Mouse (Mus musculus): ENCODE measurements around the gene Lrrk1.
A peak's percentile ranks its signal among the peaks of the same experiment; 100 is the strongest.

The Lrrk1 gene

DNA sequence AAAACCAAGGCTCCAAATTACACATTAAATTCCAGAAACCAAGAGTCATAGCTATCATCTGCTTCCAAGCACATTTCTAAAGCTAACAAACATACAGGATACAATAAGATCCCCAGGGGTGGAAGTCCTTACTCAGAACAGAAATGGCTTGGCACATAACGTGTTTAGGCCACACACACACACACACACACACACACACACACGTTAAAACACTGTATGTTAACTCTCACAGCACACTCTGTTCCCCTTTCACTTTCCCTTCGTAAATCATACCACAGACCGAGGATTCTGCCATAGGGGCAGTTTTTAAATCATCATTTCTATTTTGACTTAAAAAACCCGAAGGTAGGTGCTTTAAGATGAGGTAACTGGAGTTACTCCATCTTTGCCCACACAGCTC, 3.9 kb downstream of the Lrrk1 start:
- no peak for DNase-seq (ENCODE audit: low spot score)

- no peak for DNase-seq (ENCODE audit: low spot score)
These were observed 11.6 kb downstream of the Lrrk1 start for GRCm38 (mm10) chr7:66376560-66376959.

DNA sequence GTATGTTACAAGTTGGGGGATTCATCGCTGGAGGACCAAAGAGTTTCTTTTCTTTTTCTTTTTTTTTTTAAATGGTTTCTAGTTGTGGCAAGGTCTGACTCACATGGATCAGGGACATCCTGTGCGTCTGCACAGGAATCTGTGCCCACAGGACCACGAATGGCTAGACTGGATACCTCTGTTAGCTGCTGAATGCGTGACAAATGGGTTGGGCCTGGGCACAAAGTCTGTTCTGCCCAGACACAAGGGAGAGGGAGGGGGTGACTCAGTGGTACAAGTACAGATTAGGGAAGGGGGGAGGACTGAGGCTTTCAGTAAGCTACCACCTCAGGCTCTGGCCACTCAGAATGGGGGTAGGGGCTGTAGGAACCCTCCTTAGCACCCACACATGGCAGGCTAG, 12.4 kb downstream of the Lrrk1 start:
- no peak for DNase-seq (ENCODE audit: low spot score)

GRCm38 (mm10) chr7:66373391-66373790, 14.8 kb downstream of the Lrrk1 start:
- no peak for DNase-seq (ENCODE audit: low spot score)

DNA sequence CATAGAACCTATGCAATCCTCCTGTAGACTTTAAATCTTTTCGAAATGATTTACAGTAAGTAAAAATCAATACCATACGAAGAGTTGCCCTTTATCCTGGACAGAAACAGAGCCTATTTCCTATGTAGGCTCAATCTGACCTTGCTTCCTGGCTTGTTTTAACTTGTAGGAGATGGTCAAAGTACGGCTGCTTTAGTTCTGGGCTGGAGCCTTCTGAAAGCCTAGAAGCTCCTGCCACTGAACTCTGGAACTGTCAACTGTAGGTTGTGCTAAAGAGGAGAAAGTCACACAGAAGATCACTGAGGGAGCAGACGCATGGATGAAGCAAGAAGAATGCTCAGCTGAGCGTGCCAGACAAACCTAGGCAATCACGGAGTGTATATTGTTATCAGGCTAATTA, 17.2 kb downstream of the Lrrk1 start:
- DNase-seq (ENCODE audit: low spot score): no peak

GRCm38 (mm10) chr7:66369934-66370445, 18.2 kb downstream of the Lrrk1 start:
- no peak for DNase-seq (ENCODE audit: low spot score)

GRCm38 (mm10) chr7:66369071-66369933, 18.8 kb downstream of the Lrrk1 start:
- no peak for DNase-seq (ENCODE audit: low spot score)

- peak; percentile 56 for DNase-seq (ENCODE audit: low spot score)
These were observed 22.2 kb downstream of the Lrrk1 start, which contains the start of gene Gm10974 for GRCm38 (mm10) chr7:66365904-66366303. TSS of gene Gm10974 (plus strand) at chr7:66365905.

DNA sequence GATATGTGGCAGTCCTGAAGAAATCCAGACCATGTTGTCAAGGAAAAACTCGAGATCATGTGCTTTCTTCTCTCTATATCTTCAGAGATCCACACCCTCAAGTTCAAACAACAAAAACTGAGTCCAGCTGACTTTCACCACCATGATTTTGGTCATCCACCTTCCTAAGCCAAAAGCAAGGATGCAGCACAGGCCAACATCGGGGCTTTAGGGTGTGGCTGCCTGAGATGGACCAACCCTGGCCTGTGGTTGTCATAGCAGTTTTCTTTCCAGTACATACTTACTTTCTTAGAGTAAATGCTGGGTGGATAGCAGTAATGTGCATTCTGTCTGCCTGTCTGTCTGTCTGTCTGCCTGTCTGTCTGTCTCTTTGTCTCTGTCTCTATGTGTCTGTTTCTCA, 22.7 kb downstream of the Lrrk1 start:
- DNase-seq (ENCODE audit: low spot score): no peak

DNA sequence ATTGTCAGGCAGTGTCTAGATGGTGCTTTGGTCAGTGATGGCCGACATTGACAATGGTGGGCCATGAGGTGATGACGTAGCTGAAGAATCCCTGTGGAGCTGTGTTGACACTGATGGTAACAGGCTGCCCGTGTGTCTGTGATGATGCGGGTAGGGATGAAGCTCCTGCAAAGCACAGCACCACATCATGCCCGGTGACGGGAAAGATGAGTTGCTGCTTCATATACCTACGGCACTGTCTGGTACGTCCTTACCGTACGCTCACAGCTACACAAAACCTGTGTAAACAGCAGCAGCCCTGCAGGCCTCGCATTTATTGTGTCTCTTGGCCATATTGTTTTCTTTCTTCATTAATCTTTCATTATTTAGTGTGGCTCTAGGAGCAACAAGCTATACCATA, 23.7 kb downstream of the Lrrk1 start:
- DNase-seq (ENCODE audit: low spot score): no peak

DNA sequence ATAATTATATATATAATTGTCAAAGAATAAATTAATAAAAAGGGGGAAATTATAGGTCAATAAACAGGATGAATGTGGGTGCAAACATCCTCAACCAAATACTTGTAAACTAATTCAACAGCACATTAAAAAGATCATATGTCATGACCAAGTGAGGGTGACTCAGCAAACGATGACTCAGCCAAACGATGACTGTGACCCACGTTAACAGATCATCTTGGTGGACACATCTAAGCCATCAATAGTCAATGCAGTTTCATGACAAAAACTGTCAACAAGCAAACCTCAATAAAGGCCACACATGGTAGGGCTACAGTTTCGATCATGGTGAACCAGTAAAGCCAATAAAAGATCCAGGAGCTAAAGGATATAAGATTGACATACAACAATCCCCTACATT, 29.1 kb downstream of the Lrrk1 start:
- no peak for DNase-seq (ENCODE audit: low spot score)

GRCm38 (mm10) chr7:66358461-66358860, 29.7 kb downstream of the Lrrk1 start:
- no peak for DNase-seq (ENCODE audit: low spot score)

GRCm38 (mm10) chr7:66355791-66356522, 32.2 kb downstream of the Lrrk1 start:
- no peak for DNase-seq (ENCODE audit: low spot score)

- no peak for DNase-seq (ENCODE audit: low spot score)
These were observed 33.2 kb downstream of the Lrrk1 start for GRCm38 (mm10) chr7:66354911-66355310.

DNA sequence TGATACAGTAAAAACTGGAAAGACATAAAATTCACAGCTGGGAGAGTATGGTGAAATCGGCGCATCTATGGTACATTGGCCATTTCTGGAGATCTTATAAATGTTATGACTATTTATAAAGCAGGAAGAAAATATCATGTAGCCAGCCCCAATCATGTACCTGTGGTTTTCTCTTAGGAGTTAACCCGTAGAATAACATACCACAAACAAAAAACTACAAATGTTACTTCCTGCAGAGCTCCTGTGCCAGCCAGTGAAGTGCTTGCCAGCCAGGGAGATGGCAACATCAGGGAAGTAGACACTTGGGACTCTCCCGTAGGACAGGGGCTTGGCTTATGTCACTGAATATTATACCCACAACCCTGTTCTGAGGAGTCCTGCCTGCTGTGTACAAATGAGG, 37.1 kb downstream of the Lrrk1 start:
- DNase-seq (ENCODE audit: low spot score): no peak

DNA sequence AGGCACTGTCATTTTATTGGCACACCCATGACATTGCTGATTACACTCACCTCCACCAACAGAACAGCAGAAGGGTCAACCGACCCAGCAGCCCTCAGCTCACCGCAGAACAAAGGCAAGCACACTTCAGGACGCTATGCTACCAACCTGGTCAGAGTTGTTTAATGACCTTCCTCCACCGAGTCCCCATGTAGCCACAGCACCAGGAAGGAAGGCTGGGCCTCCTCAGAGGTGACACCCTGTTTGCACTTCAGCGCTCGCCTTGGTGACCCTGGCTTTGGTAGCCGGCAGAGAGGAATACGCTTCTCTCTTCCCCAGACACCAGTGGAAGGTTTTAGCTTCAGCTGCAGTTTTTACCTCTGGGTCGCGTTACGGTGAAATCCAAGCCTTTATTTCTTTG, 38.5 kb downstream of the Lrrk1 start:
- DNase-seq (ENCODE audit: low spot score): no peak

- no peak for DNase-seq (ENCODE audit: low spot score)
These were observed 39.6 kb downstream of the Lrrk1 start for GRCm38 (mm10) chr7:66348588-66348987.

- no peak for DNase-seq (ENCODE audit: low spot score)
These were observed 41.0 kb downstream of the Lrrk1 start for GRCm38 (mm10) chr7:66346959-66347663.

DNA sequence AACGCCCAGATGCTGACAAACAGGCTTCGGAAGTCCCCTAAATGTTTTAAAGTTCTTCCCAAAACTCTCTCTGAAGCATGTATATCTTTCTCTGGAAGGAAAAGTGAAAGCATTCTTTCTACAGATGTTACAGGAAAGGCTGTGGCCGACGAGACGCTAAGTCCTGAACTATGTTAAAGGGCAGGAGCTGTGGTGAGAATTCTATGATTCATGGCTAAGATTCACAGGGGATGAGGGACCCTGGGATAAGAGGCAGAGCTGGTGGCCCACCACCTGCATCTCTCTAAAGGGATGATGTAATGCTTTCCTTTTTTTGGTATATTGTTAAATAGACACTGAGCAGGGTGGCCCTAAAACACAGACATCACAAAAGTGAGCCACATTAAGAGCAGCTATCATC, 44.8 kb downstream of the Lrrk1 start:
- no peak for DNase-seq (ENCODE audit: low spot score)

GRCm38 (mm10) chr7:66342831-66343230, 45.3 kb downstream of the Lrrk1 start:
- DNase-seq (ENCODE audit: low spot score): no peak

DNA sequence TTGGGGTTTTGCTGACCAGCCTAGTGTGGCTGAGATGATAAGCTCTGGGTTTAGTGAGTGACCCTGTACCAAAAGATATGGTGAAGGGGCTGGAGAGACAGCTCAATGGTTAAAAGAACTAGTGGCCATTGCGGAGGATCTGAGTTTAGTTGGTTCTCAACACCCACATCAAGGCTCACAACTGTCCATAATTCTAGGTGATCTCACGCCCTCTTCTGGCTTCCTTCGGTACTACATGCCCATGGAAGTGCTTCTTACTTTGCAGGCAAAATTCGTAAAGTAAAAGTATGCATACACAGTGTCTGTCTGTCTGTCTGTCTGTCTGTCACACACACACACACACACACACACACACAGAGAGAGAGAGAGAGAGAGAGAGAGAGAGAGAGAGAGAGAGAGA, 45.8 kb downstream of the Lrrk1 start:
- DNase-seq (ENCODE audit: low spot score): no peak

DNA sequence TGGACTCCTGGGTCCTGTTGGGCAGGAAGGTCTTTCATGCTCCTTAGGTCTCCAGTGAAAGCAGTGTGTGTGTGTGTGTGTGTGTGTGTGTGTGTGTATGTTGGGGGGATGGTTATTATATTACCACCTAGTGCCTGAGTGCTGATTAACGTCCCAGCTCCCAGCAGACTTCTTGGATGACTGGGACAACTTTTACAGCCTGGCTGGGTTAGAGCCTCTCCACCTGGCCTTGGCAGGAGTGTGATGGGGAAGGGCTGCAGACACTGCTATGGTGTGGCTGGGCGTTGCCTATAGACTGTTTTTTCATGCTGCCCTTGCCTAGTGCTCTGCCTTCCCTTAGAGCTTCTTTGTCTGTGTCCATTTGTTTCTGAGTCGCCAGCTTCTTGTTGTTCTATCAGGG, 48.1 kb downstream of the Lrrk1 start:
- no peak for DNase-seq (ENCODE audit: low spot score)

DNA sequence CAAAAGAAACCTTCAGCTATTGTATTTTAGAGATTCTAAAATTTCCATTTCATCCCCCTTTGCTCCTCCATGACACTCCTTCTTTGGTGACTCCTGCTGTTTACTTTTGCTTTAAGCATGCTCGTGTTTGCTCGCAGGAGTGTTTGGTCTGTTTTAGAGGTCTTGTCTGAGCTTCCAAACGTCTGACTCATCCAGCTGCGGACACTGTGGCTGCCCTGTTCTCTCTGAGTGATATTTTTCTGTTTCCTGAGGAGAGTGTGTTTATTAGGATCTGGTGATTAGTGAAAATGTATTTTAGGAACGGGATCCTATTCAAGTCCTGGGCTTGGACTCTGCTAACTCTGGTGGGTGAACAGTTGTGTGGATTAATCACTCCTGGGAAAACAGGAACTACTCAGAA, 48.5 kb downstream of the Lrrk1 start:
- peak; percentile 62 for DNase-seq (ENCODE audit: low spot score)

All from ovary, adult 18-20 months (tissue).